ENCODE assay signal across 8 mouse cellular contexts in genomic region chr3:34081929-34082328, GRCm38 (mm10). TPM values are rescaled to one million over a fixed set of nuclear protein-coding genes. Genes with fewer than 3 reads are reported as not detected.
DNase-seq lines count a peak whose midpoint lies in the region; ATAC-seq and TF ChIP-seq lines count a peak whose summit lies in the region.

No protein-coding gene starts in this region.

- H3K4me1 ChIP-seq in stomach, embryonic 14.5 days (ENCODE audit: control insufficient read depth, insufficient read depth, low read length), result 0 out of 2 replicates have a peak, but pooled peaks cover 3% of the 10 kb centered on the region
- H3K4me1 ChIP-seq in stomach, postnatal 0 days (replicated peaks; ENCODE audit: control insufficient read depth, insufficient read depth), result peaks cover 2% of the 10 kb centered on the region; the same call in 1 of the 2 replicates
- H3K4me1 ChIP-seq in limb, embryonic 15.5 days, result peaks cover 14% of the 10 kb centered on the region
- H3K4me1 ChIP-seq in stomach, embryonic 16.5 days (ENCODE audit: control insufficient read depth, insufficient read depth, low read length), result peaks cover 13% of the 10 kb centered on the region
- peaks cover 2% of the 10 kb centered on the region; the same call in 1 of the 2 replicates for H3K4me1 ChIP-seq in lung, adult 2 months (ENCODE audit: control insufficient read depth, insufficient read depth, low read length)

- H3K4me3 ChIP-seq in stomach, embryonic 14.5 days (ENCODE audit: low read depth, low read length), result peak overlapping the region; percentile 74; the same call in 1 of the 2 replicates
- no peak overlapping the region; the same call in 1 of the 2 replicates for H3K4me3 ChIP-seq in stomach, postnatal 0 days (ENCODE audit: low read depth, low read length)
- H3K4me3 ChIP-seq in limb, embryonic 15.5 days, result peak overlapping the region; percentile 60; the same call in 1 of the 2 replicates
- peak overlapping the region; percentile 82 for H3K4me3 ChIP-seq in stomach, embryonic 16.5 days (replicated peaks; ENCODE audit: low read length)
- no peak overlapping the region for H3K4me3 ChIP-seq in lung, adult 2 months (replicated peaks; ENCODE audit: extremely low read depth, low read depth, low read length)

- H3K4me2 ChIP-seq in stomach, embryonic 14.5 days (replicated peaks; ENCODE audit: low read depth, low read length), result peak overlapping the region; percentile 57
- H3K4me2 ChIP-seq in stomach, postnatal 0 days (replicated peaks; ENCODE audit: low read depth), result no peak overlapping the region
- H3K4me2 ChIP-seq in limb, embryonic 15.5 days, result peak overlapping the region; percentile 69
- peak overlapping the region; percentile 74 for H3K4me2 ChIP-seq in stomach, embryonic 16.5 days (ENCODE audit: low read depth, low read length)

- H3K9ac ChIP-seq in stomach, embryonic 14.5 days (replicated peaks; ENCODE audit: low read depth, low read length), result no peak overlapping the region
- H3K9ac ChIP-seq in stomach, postnatal 0 days (ENCODE audit: low read length), result no peak overlapping the region
- H3K9ac ChIP-seq in limb, embryonic 15.5 days, result no peak overlapping the region
- H3K9ac ChIP-seq in stomach, embryonic 16.5 days (ENCODE audit: low read length), result no peak overlapping the region

- no peak for TF ChIP-seq CTCF in stomach, postnatal 0 days (IDR thresholded peaks at IDR 0.05; ENCODE audit: low read depth)
- TF ChIP-seq CTCF in lung, adult 2 months (IDR thresholded peaks at IDR 0.05; ENCODE audit: insufficient read depth, low read length), result no peak

- H3K27me3 ChIP-seq in stomach, embryonic 14.5 days (ENCODE audit: control insufficient read depth, insufficient read depth, low read length), result no peaks in the 10 kb centered on the region
- no peaks in the 10 kb centered on the region for H3K27me3 ChIP-seq in stomach, postnatal 0 days (ENCODE audit: control insufficient read depth, insufficient read depth, low read length)
- no peaks in the 10 kb centered on the region for H3K27me3 ChIP-seq in limb, embryonic 15.5 days
- no peaks in the 10 kb centered on the region for H3K27me3 ChIP-seq in stomach, embryonic 16.5 days (ENCODE audit: control insufficient read depth, insufficient read depth, low read length)

- H3K27ac ChIP-seq in stomach, embryonic 14.5 days (ENCODE audit: low read length), result no peak overlapping the region
- H3K27ac ChIP-seq in stomach, postnatal 0 days (replicated peaks), result no peak overlapping the region
- no peak overlapping the region for H3K27ac ChIP-seq in limb, embryonic 15.5 days
- H3K27ac ChIP-seq in stomach, embryonic 16.5 days (ENCODE audit: low read length), result no peak overlapping the region

- no peak for TF ChIP-seq POLR2A in lung, adult 2 months (IDR thresholded peaks at IDR 0.05; ENCODE audit: borderline replicate concordance, extremely low read depth, low read depth, low read length)

- no peak for TF ChIP-seq EP300 in stomach, postnatal 0 days (optimal IDR thresholded peaks at IDR 0.05)

- H3K9me3 ChIP-seq in stomach, embryonic 14.5 days (ENCODE audit: control insufficient read depth, low read depth, low read length), result no peaks in the 10 kb centered on the region
- no peaks in the 10 kb centered on the region for H3K9me3 ChIP-seq in stomach, postnatal 0 days (ENCODE audit: control insufficient read depth, low read length)
- no peaks in the 10 kb centered on the region for H3K9me3 ChIP-seq in limb, embryonic 15.5 days
- no peaks in the 10 kb centered on the region for H3K9me3 ChIP-seq in stomach, embryonic 16.5 days (replicated peaks; ENCODE audit: control insufficient read depth, low read length)

- ATAC-seq in stomach, embryonic 14.5 days (ENCODE audit: insufficient number of reproducible peaks, insufficient read depth, low FRiP score, low read depth), result no peak
- no peak for ATAC-seq in stomach, postnatal 0 days (ENCODE audit: low FRiP score, low TSS enrichment)
- no peak for ATAC-seq in limb, embryonic 15.5 days (ENCODE audit: insufficient number of reproducible peaks, low FRiP score, low TSS enrichment, low read depth)
- no peak for ATAC-seq in stomach, embryonic 16.5 days (ENCODE audit: insufficient read depth, low FRiP score)
- no peak for ATAC-seq in granulocyte monocyte progenitor cell, adult 5-6 weeks (replicated peaks; ENCODE audit: poor library complexity, severe bottlenecking)

- peaks cover 3% of the 10 kb centered on the region; the same call in 1 of the 2 replicates for H3K36me3 ChIP-seq in stomach, embryonic 14.5 days (ENCODE audit: control insufficient read depth, insufficient read depth, low read length)
- no peaks in the 10 kb centered on the region for H3K36me3 ChIP-seq in stomach, postnatal 0 days (ENCODE audit: control insufficient read depth, insufficient read depth, low read length)
- 0 out of 2 replicates have a peak, but pooled peaks cover 4% of the 10 kb centered on the region for H3K36me3 ChIP-seq in limb, embryonic 15.5 days
- 0 out of 2 replicates have a peak, but pooled peaks cover 3% of the 10 kb centered on the region for H3K36me3 ChIP-seq in stomach, embryonic 16.5 days (ENCODE audit: control insufficient read depth, insufficient read depth, low read length)

- DNase-seq in cerebellum, adult 9-11 months, result peak; percentile 17
- DNase-seq in cerebellum, postnatal 25 days, result no peak
- DNase-seq in stomach, postnatal 0 days (ENCODE audit: low spot score), result no peak
- no peak for DNase-seq in lung, adult 2 months

- WGBS in stomach, embryonic 14.5 days, result 90% methylated on average over 3 of the region's 3 CpGs
- WGBS in stomach, postnatal 0 days, result 86% methylated on average over 3 of the region's 3 CpGs
- WGBS in limb, embryonic 15.5 days, result 87% methylated on average over 3 of the region's 3 CpGs
- whole genome bisulfite sequencing in stomach, embryonic 16.5 days, result 81% methylated on average over 3 of the region's 3 CpGs
- whole genome bisulfite sequencing in lung, adult 2 months, result 90% methylated on average over 3 of the region's 3 CpGs

RNA-seq across cellular contexts. Expression of gene Dnajc19, which starts 0.8 kb away (rescaled TPM):
- polyA plus RNA-seq in stomach, embryonic 14.5 days (2014; fragmentation: Nextera tagmentation; extraction: Ambion mirVana), result 153 and 163 TPM in 2 replicates
- 167 and 178 TPM in 2 replicates for polyA plus RNA-seq in stomach, postnatal 0 days (2015; fragmentation: Nextera tagmentation; extraction: Ambion mirVana)
- 98.8 and 115 TPM in 2 replicates for polyA plus RNA-seq in limb, embryonic 15.5 days (2015; fragmentation: Nextera tagmentation; extraction: Ambion mirVana)
- polyA plus RNA-seq in stomach, embryonic 16.5 days (2015; fragmentation: Nextera tagmentation; extraction: Ambion mirVana), result 110 and 127 TPM in 2 replicates
- total RNA-seq in granulocyte monocyte progenitor cell, adult 5-6 weeks (2014; fragmentation: Nextera tagmentation), result 128 and 161 TPM in 2 replicates
- total RNA-seq in granulocyte monocyte progenitor cell, adult 5-6 weeks (2017), result 166 and 185 TPM in 2 replicates
- polyA plus RNA-seq in lung, adult 2 months (2012; rRNA removed), result 67.8 and 87.7 TPM in 2 replicates

Comparison
In these comparisons a context has a peak if more than half of its experiments do, and no peak if none do; other contexts are left out.
1. H3K4me3 ChIP-seq: peak in stomach, embryonic 14.5 days (single experiment), limb, embryonic 15.5 days (single experiment) and stomach, embryonic 16.5 days (single experiment); none in stomach, postnatal 0 days (single experiment) and lung, adult 2 months (single experiment).